Mouse (Mus musculus) heart, embryonic 13.5 days (tissue): ENCODE measurements around the gene Dcaf8. TPM values are rescaled to one million over a fixed set of nuclear protein-coding genes. Genes with fewer than 3 reads are reported as not detected.

Source experiments
- ATAC-seq: fragments of 200-750 bp; cut with Nextera tagmentation; 2 replicates; pipeline ENCODE4 v1.8.0; 2017; ENCODE audit warnings: moderate TSS enrichment; ENCODE audit not compliant: insufficient number of reproducible peaks, low FRiP score, low TSS enrichment; ENCODE audit errors: extremely low read depth
- H3K27ac ChIP-seq: fragments of 300-500 bp; sonication (generic); replicated peaks from 2 replicates; pipeline ENCODE4 v1.5.1; 2015; ENCODE audit warnings: moderate library complexity, mild to moderate bottlenecking, inconsistent platforms
- H3K27me3 ChIP-seq: fragments of 300-500 bp; sonication (generic); replicated peaks from 2 replicates; pipeline ENCODE4 v1.6.1; 2015; ENCODE audit warnings: mild to moderate bottlenecking, inconsistent platforms
- H3K36me3 ChIP-seq: fragments of 300-500 bp; sonication (generic); 2 replicates; pipeline ENCODE4 v1.6.1; 2015; ENCODE audit warnings: mild to moderate bottlenecking, inconsistent platforms
- H3K4me1 ChIP-seq: fragments of 300-500 bp; sonication (generic); 2 replicates; pipeline ENCODE4 v1.6.1; 2015; ENCODE audit warnings: inconsistent platforms
- H3K4me2 ChIP-seq: fragments of 300-500 bp; sonication (generic); 2 replicates; pipeline ENCODE4 v1.6.1; 2015; ENCODE audit warnings: inconsistent platforms, mild to moderate bottlenecking, moderate library complexity
- H3K4me3 ChIP-seq: fragments of 300-500 bp; sonication (generic); 2 replicates; pipeline ENCODE4 v1.5.1; 2015; ENCODE audit warnings: moderate library complexity, mild to moderate bottlenecking, inconsistent platforms
- H3K9ac ChIP-seq: fragments of 300-500 bp; sonication (generic); 2 replicates; pipeline ENCODE4 v1.6.1; 2015; ENCODE audit warnings: inconsistent platforms, mild to moderate bottlenecking, moderate library complexity
- H3K9me3 ChIP-seq: fragments of 300-500 bp; sonication (generic); 2 replicates; pipeline ENCODE4 v1.6.1; 2016; ENCODE audit warnings: inconsistent platforms
- WGBS: fragments of 180-500 bp; shearing (Covaris S2); methylation state at CpG from one replicate; pipeline ENCODE4 v1.1.7; 2015; ENCODE audit warnings: mixed read lengths; 5-methylcytosine and 5-hydroxymethylcytosine counted together
- polyA plus RNA-seq: library from polyadenylated mRNA; unstranded; fragments of >200 nt; fragmentation: Nextera tagmentation; extraction: Ambion mirVana; gene quantifications from 2 replicates; pipeline ENCODE4 v1.2.1, GENCODE M21; 2015

The Dcaf8 gene
- polyA plus RNA-seq, 1 experiment from 2014 or later = 106 TPM

DNA sequence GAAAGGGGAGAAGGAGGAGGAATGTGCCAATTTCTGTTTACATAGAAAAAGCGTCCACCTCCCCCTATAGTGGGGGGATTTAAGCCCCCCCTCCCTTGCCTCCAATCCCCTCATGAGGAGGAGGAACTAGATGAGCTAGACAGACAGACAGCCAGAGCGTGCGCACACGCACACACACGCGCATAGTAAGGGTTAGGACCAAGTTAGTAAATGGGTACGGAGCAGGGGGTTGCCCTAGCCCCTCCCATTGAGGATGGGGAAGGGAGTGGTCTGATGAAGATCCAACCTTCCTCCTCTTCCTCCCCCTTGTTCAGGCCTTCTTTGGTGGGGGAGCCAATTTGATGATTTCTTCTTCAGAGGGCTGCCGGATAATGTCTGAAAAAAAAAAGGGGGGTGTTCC is 50.4 kb downstream of the Dcaf8 start:
- Histone ChIP-seq H3K4me2 (no peak overlapping the region), H3K9ac (no peak overlapping the region), H3K4me3 (no peak overlapping the region), H3K4me1 (peaks cover 37% of the 10 kb centered on the region), H3K36me3 (peaks cover 91% of the 10 kb centered on the region), H3K27me3 (no peaks in the 10 kb centered on the region), H3K9me3 (no peaks in the 10 kb centered on the region), H3K27ac (no peak overlapping the region)
- WGBS = 84% methylated on average over 8 of the region's 8 CpGs
- ATAC-seq = no peak

DNA sequence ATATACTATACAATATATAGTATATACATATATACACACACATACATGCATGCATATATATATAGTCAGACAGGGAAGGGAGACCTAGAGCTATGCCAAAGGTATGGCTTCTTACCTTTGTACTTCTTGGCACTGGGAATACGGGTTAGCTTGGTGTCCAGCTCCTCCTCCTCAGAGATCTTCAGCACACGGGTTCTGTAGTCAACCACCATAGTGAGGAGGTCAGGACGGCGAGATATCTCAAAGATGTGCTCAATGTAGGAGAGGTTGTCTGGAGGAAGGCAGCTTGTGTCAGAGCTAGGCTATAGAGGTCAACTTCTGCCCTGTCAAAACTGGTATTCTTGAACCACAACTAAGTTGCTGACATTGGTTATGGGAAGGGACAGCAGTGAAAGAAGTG is 51.1 kb downstream of the Dcaf8 start:
- peaks cover 89% of the 10 kb centered on the region for H3K36me3 ChIP-seq
- WGBS = 81% methylated on average over 4 of the region's 4 CpGs
- no peak overlapping the region for H3K27ac ChIP-seq
- no peak overlapping the region for H3K4me3 ChIP-seq
- H3K27me3 ChIP-seq = no peaks in the 10 kb centered on the region
- no peak overlapping the region for H3K9ac ChIP-seq
- peaks cover 44% of the 10 kb centered on the region for H3K4me1 ChIP-seq
- H3K9me3 ChIP-seq = no peaks in the 10 kb centered on the region
- H3K4me2 ChIP-seq = no peak overlapping the region
- ATAC-seq = no peak

DNA sequence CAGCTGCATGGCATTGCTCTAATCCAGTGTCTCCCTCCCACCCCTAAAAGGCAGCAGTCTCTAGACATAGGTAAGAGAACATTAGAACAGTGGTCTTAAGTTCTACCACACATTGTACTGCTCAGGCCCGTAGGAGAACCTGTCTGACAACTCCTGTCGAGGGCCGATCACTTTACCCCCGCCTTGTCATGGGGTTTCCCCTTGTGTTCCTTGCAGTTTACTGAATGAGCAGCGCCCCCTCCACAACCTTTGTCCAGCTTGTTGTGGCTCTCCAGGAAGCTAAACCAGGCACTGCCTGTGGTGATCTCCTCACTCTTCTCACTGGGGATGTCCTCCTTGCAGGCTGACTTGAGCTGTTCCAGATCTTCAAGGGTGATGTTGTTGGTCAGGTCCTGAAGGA is 52.3 kb downstream of the Dcaf8 start:
- no peak for ATAC-seq
- WGBS = 88% methylated on average over 5 of the region's 5 CpGs
- no peaks in the 10 kb centered on the region for H3K27me3 ChIP-seq
- no peaks in the 10 kb centered on the region for H3K9me3 ChIP-seq
- no peak overlapping the region for H3K9ac ChIP-seq
- H3K27ac ChIP-seq = peak overlapping the region; percentile 95; the same call in 1 of the 2 replicates
- H3K4me2 ChIP-seq = no peak overlapping the region
- no peak overlapping the region for H3K4me3 ChIP-seq
- peaks cover 81% of the 10 kb centered on the region for H3K36me3 ChIP-seq
- H3K4me1 ChIP-seq = peaks cover 47% of the 10 kb centered on the region

DNA sequence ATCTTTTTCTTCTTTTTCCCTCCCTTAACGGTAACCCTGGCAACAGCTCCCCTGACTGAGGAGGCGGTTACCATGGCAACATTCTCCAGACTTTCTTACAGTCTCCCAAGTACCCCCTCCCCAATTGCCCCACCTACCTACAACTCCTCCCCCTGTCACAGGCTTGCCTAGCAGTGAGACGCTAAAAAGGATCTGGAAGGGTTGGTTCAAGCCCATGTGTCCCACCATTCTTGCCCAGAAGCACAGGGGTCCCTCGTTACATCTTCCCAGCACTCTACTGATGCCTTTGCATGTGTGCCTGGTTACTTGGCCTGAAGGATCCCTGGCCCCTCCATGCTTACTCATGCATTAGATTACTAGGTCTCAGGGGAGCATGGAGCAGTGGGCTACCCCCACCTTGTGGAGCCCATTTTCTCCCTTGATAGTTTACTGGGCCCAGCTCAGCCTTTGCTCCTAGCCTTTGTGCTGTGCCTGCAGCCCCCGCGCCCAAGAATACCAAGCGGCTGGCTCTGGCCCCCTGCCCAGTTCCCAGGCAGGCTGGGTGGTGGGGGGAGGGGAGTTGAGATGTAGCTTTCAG is 53.1 kb downstream of the Dcaf8 start:
- Histone ChIP-seq H3K4me2 (peak overlapping the region; percentile 86), H3K9me3 (no peaks in the 10 kb centered on the region), H3K27ac (peak overlapping the region; percentile 95), H3K9ac (peak overlapping the region; percentile 75), H3K36me3 (peaks cover 73% of the 10 kb centered on the region), H3K27me3 (no peaks in the 10 kb centered on the region), H3K4me1 (peaks cover 55% of the 10 kb centered on the region), H3K4me3 (no peak overlapping the region)
- ATAC-seq = no peak
- 42% methylated on average over 7 of the region's 7 CpGs for WGBS

DNA sequence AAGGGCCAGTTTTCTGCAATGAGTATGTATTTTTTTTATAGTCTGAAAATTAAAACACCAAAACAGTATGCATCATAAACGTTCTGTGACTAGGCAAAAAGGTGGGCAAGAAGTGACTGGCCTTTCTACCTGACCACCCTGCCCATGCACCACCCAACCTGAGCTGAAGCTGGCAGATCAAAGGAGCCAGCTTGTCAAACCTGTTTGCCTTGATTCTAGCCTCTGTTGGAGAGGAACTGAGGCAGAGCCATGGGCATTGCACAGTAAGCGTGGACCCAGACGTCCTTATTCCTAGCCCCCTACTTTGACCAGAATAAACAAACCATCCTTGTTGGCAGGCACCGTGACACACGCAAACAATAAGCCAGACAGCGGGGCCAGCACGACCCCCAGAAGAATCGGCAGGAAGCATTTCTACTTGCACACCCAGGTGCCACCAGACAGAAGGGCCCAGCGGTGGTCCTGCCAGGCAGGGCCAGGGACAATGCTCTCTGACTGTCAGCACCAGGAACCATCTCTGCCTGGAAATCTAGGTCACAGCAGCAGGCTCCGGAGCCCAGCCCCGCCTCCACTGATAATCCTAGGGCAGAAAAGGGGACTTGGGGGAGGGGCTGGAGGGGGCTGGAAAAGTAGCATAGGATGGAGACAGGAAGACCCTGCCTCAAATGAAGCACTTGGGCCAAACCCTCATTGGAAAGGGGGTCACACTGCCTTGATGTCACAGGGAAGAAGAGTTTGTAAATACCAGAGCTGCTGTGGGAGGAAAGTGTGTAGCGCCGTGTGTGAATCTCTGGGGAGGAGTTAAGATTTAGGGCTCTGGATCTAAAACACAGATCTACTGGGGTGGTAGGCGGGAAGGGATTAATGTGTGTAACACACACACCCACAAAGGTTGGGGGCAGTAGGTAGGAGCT is 54.3 kb downstream of the Dcaf8 start:
- Histone ChIP-seq H3K4me1 (peaks cover 63% of the 10 kb centered on the region), H3K9ac (peak overlapping the region; percentile 97), H3K36me3 (peaks cover 60% of the 10 kb centered on the region), H3K27ac (peak overlapping the region; percentile 95), H3K9me3 (no peaks in the 10 kb centered on the region), H3K4me3 (peak overlapping the region; percentile 0; the same call in 1 of the 2 replicates), H3K27me3 (no peaks in the 10 kb centered on the region), H3K4me2 (peak overlapping the region; percentile 86)
- WGBS = 18% methylated on average over 14 of the region's 14 CpGs
- no peak for ATAC-seq

DNA sequence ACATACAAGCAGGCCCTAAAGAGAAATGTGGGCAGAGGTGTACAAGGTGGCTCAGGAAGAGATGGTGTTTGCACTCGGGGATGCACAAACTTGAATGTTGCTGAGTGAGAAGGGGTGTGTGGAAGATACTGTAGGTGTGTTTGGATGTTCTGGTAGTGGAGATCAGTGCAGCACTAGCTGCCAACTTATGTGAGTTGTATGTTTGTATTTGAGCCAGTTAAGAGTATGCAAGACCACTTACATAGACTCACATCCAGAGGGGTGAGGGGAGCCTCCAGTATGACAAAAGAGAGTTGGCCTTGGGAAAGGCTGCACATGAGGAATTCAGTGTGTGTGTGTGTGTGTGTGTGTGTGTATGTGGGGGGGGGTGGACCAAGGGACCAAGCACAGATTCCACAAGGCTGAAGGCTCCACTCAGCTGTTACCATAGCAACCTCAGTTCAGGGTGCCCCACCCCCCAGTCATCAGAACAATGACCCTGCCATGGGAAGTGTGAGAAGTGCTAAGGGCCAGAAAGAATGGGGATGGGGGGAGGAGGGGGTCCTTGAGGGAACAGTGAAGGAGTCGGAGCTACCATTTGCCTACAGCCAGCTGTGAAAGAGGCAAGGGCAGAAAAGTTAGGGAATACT is 55.1 kb downstream of the Dcaf8 start:
- Histone ChIP-seq H3K9me3 (no peaks in the 10 kb centered on the region), H3K4me2 (peak overlapping the region; percentile 86), H3K27me3 (no peaks in the 10 kb centered on the region), H3K27ac (peak overlapping the region; percentile 95), H3K4me1 (peaks cover 69% of the 10 kb centered on the region), H3K36me3 (peaks cover 53% of the 10 kb centered on the region), H3K4me3 (peak overlapping the region; percentile 15; the same call in 1 of the 2 replicates), H3K9ac (peak overlapping the region; percentile 97)
- WGBS = 24% methylated on average over 2 of the region's 2 CpGs
- ATAC-seq = no peak

DNA sequence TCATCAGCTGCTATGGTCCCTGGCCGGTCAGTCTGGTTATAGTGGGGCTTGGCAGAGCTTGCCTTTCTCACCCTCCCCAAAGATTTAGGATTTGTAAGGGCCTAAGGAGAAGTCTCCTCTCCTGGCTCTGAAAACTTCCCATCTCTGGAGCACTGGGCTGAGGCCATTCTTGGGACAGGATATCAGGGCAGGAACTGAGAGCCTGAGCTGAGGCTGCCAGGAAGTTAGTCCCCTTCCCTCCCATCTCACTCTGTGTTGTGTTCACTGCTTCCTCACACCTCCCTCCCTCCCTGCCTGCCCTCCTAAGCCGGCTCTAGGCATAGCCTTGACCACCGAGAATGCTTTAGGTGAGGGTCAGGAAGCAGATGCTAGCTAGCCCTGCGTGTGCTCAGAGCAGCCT is 55.7 kb downstream of the Dcaf8 start:
- no peak for ATAC-seq
- peak overlapping the region; percentile 95 for H3K27ac ChIP-seq
- H3K4me1 ChIP-seq = peaks cover 69% of the 10 kb centered on the region
- H3K27me3 ChIP-seq = no peaks in the 10 kb centered on the region
- H3K4me3 ChIP-seq = peak overlapping the region; percentile 84
- peak overlapping the region; percentile 97 for H3K9ac ChIP-seq
- H3K36me3 ChIP-seq = peaks cover 47% of the 10 kb centered on the region
- H3K4me2 ChIP-seq = peak overlapping the region; percentile 86
- no peaks in the 10 kb centered on the region for H3K9me3 ChIP-seq
- WGBS = 11% methylated on average over 4 of the region's 4 CpGs

DNA sequence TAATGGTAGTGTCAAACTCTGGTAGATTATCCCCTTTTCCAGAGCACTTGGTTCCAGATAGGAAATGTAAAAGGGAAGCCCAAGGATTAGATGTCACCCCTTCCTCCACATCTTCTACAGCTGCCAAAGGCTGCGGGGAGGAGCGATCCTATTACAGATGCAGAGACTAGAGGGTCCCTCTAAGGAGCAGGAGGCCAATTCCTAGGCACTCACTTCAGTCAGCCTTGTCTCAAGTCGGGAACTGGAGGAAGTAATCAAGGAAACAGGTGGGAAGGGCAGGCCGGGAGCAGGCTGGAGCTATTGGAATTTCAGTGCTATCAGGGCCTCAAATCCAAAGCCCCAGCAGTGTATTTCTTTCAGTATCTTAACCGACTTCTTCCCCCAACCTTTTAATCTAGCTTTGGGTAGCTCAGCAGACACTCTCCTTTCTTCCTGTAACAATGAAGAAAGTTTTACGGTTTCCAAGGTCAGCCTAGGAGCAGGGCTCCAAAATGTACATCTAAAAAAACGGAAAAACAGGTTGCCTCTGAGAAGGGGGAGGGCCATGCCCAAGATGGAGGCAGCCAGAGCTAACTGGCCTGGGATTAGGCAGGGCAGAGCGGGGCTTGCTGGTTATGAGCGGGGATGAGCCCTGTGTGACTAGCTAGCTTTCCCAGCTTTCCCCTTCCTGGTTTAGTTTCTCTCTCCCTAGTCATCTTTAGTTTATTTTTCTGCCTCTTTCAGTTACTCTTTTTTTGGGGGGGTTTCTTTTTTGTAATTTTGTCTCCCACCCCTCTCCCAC is 56.3 kb downstream of the Dcaf8 start:
- H3K4me1 ChIP-seq = peaks cover 69% of the 10 kb centered on the region
- H3K4me2 ChIP-seq = peak overlapping the region; percentile 86
- H3K9ac ChIP-seq = peak overlapping the region; percentile 97
- WGBS = 35% methylated on average over 9 of the region's 9 CpGs
- peak overlapping the region; percentile 84 for H3K4me3 ChIP-seq
- ATAC-seq = no peak
- no peaks in the 10 kb centered on the region for H3K27me3 ChIP-seq
- H3K36me3 ChIP-seq = peaks cover 42% of the 10 kb centered on the region
- H3K27ac ChIP-seq = peak overlapping the region; percentile 95
- H3K9me3 ChIP-seq = no peaks in the 10 kb centered on the region

DNA sequence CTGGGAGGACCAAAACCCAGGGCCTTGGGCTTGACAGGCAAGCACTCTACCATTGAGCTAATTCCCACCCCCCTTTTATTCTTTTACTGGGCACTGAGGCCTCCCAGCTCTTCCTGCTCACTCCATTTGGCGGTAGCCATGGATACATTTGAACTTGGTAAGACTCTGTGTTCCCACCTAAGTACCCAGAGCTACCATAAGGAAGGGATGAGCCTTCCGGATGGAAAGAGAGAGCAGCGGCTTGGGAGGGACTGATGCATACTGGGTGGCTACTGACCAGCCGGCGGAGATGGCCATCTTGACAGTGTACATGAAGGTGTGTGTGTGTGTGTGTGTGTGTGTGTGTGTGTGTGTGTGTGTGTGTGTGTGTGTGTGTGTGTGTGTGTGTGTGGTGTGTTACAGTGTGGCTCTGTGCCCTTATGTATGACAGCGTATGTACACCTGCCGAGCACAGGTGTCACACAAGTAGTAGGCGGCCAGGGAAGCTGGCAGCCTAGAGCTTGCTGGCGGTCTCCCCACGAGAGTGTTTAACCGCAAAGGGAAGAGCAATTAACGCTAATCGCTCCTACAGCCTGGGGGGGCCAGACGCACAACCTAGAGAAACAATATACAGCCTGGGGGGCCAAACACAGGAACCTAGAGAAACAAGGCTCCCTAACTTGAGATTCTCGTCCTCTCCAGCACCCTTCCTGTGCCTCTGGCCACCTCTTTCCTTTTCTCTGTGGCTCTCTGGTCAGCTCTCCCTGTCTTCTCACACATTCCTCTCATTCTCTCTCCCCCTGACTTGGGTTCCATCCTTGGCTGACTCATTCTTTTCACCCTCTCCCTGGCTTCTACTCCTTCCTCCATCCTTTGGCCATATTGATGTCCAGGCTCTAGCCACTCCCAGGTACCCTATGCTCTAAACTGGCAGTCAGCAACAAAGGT is 57.2 kb downstream of the Dcaf8 start:
- H3K27me3 ChIP-seq = no peaks in the 10 kb centered on the region
- 52% methylated on average over 14 of the region's 15 CpGs for WGBS
- peaks cover 67% of the 10 kb centered on the region for H3K4me1 ChIP-seq
- no peaks in the 10 kb centered on the region for H3K9me3 ChIP-seq
- H3K27ac ChIP-seq = peak overlapping the region; percentile 95
- H3K9ac ChIP-seq = peak overlapping the region; percentile 97
- ATAC-seq = no peak
- peak overlapping the region; percentile 84 for H3K4me3 ChIP-seq
- peak overlapping the region; percentile 86 for H3K4me2 ChIP-seq
- H3K36me3 ChIP-seq = peaks cover 41% of the 10 kb centered on the region

DNA sequence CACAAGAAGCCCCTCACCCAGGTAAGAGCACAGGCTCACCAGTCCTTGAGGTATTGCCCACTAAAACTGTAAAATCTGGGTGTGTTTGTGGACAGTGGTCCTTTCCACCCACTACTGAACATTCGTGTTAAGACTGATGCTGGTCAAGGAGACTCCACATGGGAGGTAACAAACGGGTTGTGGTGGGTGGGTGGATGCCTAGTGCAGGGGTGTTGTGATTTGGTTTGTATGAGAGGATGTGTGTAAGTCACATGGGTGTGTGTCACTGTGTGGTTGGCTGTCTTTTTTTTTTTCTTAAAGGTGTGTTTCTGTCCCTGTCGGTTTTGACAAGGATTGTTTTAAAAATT is 57.8 kb downstream of the Dcaf8 start:
- peak overlapping the region; percentile 84 for H3K4me3 ChIP-seq
- H3K4me1 ChIP-seq = peaks cover 66% of the 10 kb centered on the region
- no peak for ATAC-seq
- 7% methylated on average over 3 of the region's 3 CpGs for WGBS
- peaks cover 34% of the 10 kb centered on the region for H3K36me3 ChIP-seq
- H3K4me2 ChIP-seq = peak overlapping the region; percentile 86
- no peaks in the 10 kb centered on the region for H3K9me3 ChIP-seq
- no peaks in the 10 kb centered on the region for H3K27me3 ChIP-seq
- peak overlapping the region; percentile 97 for H3K9ac ChIP-seq
- peak overlapping the region; percentile 95 for H3K27ac ChIP-seq
